Mouse (Mus musculus) lung, postnatal 25 days (tissue): ENCODE results near the gene Mrpl19.

Source experiments
- DNase-seq: peaks from one replicate; pipeline ENCODE4 v3.0.0; 2022; ENCODE audit warnings: low spot score

Gene Mrpl19

DNA sequence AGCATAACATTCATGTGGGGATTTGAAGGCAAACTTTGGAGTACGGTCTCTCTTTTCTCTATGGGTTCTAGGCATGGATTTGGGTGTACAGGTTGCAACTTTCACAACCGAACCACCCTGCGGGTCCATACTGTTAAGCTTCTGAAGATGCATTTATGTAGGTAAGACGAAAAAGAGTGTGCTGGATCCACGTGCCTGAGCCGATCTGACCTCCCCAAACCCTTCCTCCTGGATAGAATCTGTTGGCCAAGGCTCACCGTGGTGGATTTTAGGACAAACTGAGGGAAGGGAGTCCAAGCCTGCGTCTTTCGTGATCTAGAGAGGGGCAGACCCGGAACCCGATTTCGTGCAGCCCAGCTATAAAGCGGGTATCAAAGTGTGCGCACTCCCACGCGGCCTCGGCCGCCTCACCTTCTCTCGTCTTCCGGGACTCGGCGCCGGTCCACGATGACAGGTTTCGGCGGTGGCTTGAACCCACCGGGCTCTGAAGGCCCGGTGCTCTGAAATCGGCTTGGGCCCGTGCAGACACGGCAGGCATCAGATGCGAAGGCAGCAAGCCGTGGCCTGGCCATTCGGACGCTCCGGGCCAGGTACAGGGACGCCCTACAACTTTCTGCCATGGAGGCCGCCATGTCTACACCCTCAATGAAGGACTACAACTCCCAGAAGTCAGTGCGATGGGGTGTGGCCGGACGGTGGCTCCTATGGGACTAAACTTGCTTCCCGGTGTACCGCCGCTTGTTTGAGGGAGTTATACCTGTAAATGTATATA, at the start of gene Mrpl19:
Mrpl19 (minus strand) TSS at position 663 of the 772 bp plus-strand sequence.
- DNase-seq = peak; percentile 93

DNA sequence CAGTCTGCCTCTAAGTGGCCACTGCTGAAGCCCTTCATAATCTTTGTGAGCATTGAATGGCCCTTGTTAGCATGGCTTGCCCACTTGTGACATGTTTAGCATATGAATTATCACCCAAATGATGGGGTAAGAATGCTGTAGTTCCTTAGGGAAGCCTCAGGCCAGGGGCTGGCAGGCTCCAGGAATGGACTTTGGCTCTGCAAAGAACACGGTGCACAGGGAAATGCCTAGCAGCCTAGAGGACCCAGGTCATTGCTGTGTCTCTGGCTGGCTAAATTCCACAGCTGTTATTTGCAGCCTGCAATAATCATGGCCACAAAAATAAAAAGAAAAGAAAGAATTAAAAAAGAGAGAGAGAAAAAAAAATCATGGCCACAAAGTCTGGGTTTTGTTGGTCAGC, 46.6 kb upstream of the Mrpl19 start:
- no peak for DNase-seq

DNA sequence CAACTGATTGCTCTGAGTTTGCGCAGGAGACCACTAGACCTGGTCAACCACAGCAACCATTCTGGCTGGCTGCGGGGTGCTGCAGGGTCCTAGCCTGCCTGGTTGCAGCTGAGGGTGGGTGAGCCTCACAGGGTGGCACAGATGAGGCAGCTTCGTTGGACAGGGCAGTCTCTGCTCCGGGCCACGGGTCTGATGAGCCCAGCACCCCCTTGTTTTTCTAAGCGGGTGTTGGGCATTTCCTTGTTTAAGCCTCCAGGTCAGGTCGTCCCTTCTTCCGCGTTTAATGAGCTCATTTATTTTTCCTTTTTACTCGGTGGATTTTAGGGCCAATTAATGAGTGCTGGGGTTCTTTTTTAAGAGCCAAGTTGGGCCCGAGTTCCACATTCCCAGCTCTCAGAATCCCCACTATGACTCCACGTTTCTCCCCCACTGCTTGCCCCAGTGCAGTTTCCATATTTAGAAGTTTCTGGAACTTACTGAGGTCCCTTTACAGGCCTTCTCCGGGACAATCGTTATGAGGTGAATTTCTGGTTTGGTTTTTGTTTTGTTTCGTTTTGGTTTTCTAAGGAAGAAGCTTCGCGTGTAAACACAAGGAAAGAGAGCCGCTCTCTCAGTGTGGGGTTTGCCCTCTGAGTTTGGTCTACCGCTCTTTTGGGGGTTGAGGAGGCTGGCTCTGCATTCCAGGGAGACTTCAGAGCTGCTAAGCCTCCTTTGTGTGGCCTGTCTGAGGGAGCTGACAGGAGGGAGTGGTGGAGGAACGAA, 24.5 kb upstream of the Mrpl19 start:
- DNase-seq = no peak

DNA sequence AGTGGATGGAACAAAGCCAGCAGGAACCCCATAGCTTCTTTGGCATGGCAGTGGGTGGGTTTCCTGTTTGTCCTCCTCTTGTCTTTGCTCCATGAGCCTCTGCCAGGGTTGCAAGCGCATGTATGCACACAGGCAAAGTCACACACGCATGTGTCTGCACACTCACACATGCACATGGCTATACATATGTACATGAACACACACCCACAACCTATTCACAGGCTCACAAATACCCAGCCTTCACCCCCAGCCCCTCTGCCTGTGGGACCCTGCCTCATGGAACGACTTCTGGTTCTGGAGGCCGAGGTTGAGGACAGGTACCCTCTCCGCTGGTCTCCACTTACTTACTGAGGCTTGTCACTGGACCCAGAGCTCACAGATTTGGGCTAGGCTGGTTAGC, 22.6 kb upstream of the Mrpl19 start:
- DNase-seq = no peak

DNA sequence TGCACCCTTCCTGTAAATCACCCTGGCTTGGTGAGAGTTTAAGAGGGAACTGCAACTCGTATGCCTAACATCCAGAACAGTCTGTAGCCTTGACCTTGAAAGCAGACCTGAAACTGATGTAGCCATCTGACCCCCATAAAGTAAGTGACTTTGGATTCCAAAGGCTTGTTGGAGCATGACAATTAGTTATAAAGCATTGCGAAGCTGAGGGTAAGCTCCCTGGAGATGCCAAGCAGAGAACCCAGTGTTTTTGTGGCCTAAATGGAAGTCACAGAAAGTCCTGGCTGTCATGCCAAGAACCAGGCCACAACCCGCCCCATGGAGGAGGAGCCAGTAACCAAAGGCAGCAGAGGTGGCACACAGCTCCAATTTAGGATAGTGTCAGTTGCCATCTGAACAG, 21.8 kb upstream of the Mrpl19 start:
- DNase-seq = peak; percentile 23

DNA sequence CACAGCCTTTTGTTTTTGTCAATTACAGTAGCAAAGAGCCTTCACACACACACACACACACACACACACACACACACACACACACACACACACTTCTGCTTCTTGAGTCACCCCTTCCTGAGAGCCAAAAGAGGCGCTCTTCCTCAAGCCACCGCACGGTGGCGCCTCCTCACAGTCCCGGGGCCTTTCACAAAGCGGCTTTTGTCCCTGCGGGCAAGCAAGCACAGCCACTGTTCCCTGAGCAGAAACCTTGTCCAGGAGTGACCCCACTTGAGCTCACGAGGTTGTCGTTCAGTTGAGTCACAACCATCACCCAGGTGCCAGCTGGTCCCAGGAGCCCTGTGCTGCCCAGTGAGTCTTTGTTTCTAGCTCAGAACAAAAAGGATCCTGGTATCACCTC, 21.3 kb upstream of the Mrpl19 start:
- peak; percentile 90 for DNase-seq

DNA sequence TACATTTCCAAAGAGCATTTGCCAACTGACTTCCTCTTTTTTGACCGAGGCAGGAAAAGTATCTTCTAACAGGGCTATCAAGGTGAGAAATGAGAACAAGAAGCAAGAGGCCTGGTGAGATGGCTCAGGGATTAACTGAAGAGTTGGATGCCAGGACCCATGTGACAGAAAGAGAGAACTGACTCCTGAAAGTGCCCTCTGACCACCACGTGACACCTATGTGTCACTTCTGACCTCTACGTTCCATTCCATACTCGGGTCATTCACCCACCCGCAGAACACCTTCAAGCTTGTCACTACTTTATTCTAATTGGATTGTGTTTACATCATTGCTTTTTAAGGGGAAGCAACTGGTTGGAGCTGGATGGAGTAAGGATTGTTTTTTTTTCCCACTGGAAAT, 20.8 kb upstream of the Mrpl19 start:
- DNase-seq = no peak

DNA sequence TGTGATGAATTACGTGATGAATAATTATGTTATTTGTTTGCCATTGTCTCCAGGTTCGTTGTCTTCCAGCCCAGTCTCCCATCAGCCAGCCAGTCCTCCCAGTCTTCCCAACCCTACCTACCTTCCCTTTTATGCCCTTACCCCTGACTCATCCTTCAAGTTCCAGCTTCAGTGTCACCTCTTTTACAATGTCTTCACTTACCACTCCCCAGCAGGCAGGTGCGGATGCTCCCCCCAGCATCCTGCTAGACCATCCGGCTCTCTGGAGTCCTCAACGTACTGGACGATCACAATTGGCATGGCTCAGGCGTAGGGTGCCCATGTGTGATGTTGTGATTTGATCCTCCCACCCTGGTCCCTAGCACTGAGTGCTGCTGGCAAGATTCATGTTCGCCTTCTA, 20.4 kb upstream of the Mrpl19 start:
- no peak for DNase-seq

DNA sequence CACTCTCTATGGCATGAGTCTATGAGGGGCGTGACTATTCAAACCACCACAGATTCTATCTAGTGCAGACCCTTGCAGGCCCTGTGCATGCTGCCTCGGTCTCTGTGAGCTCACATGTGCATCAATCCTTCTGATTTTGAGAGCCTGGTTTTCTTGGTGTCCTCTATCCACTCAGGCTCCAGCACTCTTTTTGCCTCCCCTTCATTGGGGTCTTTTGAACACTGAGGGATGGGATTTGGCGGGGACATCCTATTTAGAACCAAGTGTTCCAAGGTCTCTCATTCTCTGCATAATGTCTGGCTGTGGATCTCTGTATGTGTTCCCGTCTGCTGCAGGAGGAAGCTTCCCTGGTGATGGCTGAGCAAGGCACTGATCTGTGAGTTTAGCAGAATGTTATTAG, 13.5 kb upstream of the Mrpl19 start:
- DNase-seq = no peak

DNA sequence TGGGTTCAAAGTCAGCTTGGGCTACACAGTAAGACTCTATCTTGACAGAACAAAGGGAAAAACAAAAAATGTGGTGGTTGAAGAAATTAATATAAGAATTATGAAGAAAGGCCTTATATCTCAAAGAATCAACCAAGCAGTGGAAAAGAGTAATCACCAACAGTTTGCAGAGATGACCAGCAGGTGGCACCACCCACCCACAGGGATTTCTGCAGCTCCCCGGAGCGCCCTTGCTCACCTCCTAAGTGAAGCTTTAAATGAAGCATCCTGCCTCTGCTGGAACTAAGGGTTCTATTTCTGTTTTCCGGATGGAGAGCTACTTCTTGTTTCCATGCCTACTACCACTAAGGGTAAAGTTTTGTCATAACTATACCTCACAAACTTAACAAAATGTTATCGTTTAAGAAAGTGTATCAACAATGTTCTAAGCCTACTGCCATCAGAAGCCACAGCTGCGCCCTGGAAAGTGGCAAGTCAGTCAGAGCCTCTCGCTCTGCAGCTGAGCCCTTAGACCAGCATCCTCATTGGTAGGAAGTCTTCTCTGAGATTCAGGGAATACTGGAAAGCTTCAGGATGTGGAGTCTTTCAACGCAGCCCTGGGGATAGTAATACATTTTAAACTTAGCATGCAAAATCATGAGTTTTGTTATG, 10.3 kb upstream of the Mrpl19 start:
- DNase-seq = peak; percentile 73

DNA sequence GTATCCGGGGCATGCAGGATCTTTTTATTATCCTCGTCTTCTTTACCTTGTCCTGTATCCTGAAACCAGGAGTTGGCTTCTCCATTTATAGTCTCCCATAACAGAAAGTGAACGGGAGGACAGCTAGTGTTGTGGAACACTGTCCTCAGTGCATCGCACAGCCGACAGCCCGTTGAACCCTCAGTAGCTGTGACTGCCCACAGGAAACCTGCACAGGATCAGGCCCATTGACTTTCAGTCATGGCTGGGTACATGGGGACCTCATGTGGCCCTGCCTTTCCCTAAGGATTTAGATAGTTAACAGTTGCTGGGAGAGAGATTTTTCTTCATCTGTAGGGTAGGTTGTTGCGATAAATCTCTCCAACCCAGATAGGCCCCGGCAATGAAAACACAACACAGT, 6.8 kb upstream of the Mrpl19 start:
- no peak for DNase-seq

DNA sequence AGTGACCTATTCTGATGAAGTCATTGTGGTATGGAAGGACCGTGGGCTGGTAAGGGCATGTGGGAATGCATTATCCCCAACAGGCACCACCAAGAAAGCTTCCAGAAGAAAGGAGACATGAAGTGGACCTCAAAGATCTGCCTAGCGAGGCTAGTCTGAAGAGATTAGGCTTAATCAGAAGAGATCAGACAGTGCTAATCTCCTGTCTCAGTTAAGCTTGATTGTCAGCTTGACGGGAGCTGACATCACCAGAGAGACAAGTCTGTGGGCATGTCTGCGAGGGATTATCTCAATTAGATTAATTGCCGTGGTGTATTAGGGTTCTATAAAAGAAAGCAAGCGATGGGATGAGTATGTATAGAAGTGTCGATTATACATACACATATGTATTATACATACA, 5.4 kb upstream of the Mrpl19 start:
- no peak for DNase-seq

DNA sequence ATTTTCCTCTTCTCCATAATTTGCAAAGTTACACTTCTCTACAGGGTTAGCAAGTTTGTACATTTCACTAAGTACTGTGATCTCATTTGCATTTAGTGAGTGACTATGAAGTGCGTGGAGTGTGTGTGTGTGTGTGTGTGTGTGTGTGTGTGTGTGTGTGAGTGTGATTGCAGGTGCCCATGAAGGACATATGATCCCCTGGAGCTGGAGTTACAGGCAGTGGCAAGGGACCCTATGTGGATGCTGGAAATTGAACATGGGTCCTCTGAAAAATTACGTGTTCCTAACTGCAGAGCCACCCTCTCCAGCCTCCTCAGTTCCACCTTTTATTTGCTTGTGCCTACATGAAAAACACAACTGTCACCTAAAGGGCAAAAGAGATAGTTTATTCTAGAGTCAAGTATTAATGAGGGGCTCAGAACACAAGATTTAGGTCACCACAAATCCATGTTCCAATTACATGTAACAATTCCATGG, 348 bp upstream of the Mrpl19 start:
- no peak for DNase-seq

DNA sequence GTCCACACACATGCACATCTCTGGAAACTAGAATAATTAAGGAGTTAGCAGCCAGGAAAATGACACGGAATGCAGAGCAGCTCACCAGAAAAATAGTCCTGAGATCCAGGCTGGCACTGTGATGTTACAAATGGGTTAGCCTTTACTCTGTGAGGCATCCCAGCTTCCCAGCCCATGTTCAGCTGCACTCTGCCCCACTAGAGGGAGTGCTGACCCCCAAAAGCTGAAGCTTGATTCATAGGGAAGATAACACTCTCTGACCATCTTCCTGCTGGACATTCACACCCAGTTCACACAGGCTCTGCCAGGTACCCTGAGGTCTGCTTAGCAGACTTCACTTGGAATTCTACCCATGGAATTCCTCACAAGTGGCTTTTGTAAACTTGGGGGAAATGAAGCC, 5.5 kb downstream of the Mrpl19 start:
- DNase-seq = no peak

DNA sequence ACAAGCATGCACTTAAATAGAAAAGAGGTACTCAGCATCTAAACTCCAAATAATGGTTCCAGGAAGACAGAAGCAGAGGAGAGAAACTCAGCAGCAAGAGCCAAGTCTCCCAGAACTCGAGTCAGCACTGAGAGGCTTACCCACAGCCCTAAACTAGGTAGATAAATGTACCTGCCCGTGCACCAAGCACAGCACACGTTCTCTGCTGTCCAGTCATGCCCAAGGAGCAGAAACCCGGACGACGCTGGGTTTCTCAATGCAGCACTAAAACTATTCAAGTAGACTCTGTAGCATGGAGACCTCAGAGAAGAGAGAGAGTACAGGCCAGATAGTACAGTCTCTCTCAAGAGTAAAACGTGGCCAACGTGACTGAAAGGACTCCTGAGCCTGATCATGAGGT, 5.9 kb downstream of the Mrpl19 start:
- no peak for DNase-seq

DNA sequence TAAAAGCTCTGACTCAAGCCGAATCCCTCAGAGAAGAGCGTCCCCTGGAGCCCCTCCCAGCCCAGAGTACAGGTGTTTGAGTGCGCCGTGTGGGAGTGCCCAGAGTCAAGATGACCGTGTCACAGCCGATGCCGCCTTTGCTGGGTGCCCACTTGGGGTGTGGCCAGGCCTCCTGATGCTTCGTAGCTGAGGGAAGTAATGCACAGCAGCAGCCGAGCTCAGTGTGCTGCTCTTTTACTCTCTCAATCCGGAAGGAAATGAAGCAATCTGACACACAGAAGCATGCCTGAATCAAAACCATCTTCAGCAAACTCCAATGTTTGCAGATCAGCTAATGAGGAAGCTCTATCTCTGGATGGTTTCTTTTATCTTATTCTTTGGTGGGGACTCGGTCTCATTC, 7.8 kb downstream of the Mrpl19 start:
- no peak for DNase-seq

DNA sequence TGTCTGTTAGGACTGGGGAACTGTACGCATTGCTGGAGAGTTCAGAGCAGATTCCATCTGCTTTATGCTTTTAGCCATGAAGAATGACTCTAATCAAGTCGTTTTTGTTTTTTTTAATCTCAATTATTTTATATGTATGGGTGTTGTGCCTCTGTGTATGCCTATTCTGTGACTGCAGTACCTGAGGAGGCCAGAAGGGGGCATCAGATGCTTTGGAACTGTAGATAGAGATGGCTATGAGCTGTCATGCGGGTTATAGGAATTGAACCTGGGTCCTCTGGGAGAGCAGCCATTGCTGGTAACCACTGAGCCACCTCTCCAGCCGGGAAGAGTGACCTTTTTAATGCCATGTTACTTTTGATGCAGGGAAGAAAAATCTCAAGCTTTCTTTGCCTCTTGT, 9.4 kb downstream of the Mrpl19 start:
- no peak for DNase-seq

DNA sequence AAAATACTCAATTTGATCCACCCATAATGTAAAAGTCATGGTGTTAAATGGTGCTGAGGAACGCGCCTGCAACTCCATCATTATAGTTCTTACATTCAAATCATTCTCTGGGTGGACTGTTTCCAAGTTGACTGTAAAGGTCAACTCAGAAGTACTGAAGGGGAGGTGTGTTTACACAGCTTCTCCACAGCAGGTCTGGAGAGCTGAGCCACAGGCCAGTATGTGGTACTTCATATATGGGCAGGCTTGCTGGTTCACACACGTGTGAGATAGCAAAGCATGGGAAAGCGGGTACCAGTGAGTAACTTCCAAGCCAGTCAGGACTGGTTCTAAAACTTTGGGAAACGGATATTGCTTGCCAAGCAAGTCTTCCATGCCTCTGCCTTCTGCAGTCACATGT, 10.6 kb downstream of the Mrpl19 start:
- DNase-seq = peak; percentile 21

DNA sequence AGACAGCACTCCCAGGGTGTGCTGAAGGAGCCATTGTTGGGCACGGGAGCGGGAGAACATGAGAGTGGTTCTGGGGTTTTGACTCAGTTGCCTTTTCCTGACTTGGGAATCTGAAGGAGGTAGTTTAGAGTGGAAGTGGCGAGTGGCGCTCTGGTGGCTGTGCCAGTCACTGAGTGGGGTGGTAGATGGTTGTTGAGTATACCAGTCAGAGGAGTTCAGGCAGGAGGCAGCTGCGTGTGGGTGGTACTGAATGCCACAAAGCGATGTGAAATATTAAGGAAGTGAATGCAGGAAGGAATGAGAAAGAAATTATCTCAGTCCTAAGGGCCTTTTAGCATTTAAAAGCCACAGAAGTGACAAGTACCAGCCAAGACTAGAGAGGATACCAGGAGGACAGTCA, 18.9 kb downstream of the Mrpl19 start:
- DNase-seq = no peak

DNA sequence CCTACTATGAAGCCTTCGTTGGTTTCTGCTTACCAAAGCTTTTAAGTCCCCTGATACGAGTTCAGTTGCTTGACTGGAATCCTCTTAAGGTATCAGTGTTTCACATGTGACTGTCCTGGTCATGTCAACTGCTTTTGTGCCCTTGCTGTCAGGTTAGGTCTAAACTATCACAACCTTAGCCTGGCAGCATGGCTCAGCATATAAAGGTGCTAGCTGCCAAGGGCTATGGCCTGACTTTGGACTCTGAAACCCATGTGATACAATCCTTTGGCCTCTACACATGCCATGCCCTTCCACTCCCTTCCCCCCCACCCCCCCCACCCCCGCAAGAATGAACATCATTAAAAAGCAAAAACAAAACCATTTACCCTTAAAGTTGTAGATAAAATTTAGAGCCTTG, 21.3 kb downstream of the Mrpl19 start:
- DNase-seq = no peak

DNA sequence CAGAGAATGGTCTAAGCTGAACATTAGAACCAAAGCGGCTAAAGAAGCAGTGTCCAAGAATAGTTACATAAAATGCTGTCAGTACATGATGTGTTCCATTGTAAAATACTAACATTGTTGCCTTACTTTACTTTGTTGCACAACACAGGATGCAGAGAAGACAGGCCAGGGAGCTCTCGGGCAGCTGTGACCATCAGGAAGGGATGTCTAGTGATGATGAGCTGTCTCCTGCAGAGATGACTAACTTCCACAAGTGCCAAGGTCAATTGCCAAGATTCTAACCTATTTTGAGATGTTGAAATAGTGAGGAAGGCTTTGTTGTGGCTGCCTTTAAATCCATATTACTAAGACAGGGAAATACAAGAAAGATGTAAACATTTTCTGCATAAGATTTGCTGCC, 22.5 kb downstream of the Mrpl19 start:
- no peak for DNase-seq

DNA sequence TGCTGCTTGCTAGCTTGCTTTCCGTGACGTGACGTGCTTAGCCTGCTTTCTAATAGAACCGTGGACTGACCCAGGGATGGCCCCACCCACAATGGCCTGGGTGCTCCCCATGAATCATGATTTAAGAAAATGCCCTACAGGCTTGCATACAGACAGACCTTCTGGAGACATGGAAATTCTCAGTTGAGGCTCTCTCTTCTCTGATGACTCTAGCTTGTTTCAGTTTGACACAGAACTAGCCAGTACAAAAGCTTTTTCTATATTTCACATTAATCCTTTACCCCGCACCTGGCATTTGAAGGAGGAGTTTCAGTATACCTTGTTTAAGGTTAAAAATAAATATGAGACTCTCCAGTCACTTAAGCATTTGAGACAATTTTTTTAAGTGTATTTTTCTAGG, 24.0 kb downstream of the Mrpl19 start:
- no peak for DNase-seq

DNA sequence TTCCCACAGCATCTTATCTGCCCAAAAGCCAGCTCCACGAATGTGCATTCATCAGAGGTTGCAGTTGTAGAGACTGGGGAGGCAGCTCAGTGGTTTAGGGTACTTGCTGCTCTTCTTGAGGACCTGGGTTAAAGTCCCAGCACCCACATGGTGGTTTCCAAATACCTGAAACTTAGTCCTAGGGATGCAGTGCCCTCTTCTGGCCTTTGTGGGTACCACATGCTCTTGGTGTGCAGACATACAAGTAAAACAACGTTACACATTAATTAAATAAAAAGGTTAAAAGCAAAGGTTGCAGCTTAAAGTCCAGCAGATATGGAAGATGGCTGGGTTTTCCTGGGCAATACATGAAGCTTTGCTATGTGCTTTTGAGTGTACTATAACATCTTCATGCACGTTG, 32.5 kb downstream of the Mrpl19 start:
- no peak for DNase-seq
